Mouse (Mus musculus): ENCODE measurements at regions not wholly inside any gene's neighbourhood (a gene's known extent, or its start where the extent isn't known, plus 50 kb on each side); places are given as distances from the start of the nearest gene placed in this dataset.

DNA sequence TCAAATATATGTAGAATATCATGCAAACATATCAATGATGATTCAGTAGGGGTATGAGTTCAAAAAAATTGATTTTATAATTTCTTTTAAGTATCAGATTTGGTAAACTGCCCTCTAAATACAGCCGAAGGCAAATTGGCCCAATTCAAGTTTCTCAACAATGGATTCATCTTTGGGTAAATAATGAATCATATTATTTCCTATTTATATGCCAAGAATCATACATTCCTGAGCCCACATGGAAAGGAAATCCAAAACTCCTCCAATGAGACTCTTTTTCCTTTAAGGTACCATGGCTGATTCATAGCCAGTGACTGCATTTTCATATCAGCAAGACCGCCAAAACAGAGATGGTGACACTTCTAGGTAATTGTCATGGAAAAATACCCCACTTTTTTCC, 472.4 kb upstream of the Mpdz start:
- TF ChIP-seq CTCF (IDR thresholded peaks at IDR 0.05; ENCODE audit: low read depth, low read length) (no peak), POLR2A (IDR thresholded peaks at IDR 0.05; ENCODE audit: extremely low read depth, insufficient read depth, low read length) (no peak)
- DNase-seq (ENCODE audit: extremely low read depth, low read depth, low spot score) = no peak
- no peaks in the 10 kb centered on the region for H3K4me1 ChIP-seq (ENCODE audit: control insufficient read depth, insufficient read depth, low read length)
- no peak overlapping the region for H3K27ac ChIP-seq (replicated peaks; ENCODE audit: insufficient read depth, low read depth, low read length)
- no peak overlapping the region for H3K9ac ChIP-seq (ENCODE audit: low read depth, low read length)
- H3K36me3 ChIP-seq (ENCODE audit: control insufficient read depth, insufficient read depth, low read length) = no peaks in the 10 kb centered on the region
- H3K4me3 ChIP-seq (ENCODE audit: insufficient read depth, low read depth, low read length) = no peak overlapping the region
- WGBS = 84% methylated on average over 2 of the region's 2 CpGs
- H3K27me3 ChIP-seq (ENCODE audit: control insufficient read depth, insufficient read depth, low read length) = no peaks in the 10 kb centered on the region
- H3K79me2 ChIP-seq (ENCODE audit: control insufficient read depth, insufficient read depth, low read length) = no peaks in the 10 kb centered on the region

DNA sequence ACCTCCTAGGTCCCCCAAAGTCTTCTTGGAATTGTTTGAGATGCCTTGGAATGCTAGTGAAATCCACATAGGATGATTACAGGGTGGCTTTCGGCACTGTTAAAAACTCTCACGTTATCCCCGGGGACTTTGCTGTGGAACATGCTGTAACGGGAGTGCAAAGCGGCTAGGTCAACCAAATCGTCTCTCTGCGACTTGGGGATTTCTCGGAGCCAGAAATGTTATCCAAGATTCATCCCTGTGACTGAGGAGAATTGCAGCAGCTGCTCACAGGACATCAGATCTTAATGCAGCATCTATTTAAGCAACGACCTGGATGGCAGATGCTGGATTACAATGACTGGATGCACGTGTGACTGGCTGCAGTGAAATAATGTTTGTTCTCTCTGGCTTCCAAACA, 470.7 kb upstream of the Mpdz start:
- 73% methylated on average over 10 of the region's 10 CpGs for WGBS
- TF ChIP-seq POLR2A (IDR thresholded peaks at IDR 0.05; ENCODE audit: extremely low read depth, insufficient read depth, low read length) = no peak
- no peaks in the 10 kb centered on the region for H3K4me1 ChIP-seq (ENCODE audit: control insufficient read depth, insufficient read depth, low read length)
- no peaks in the 10 kb centered on the region for H3K36me3 ChIP-seq (ENCODE audit: control insufficient read depth, insufficient read depth, low read length)
- H3K9ac ChIP-seq (ENCODE audit: low read depth, low read length) = no peak overlapping the region
- no peak overlapping the region for H3K27ac ChIP-seq (replicated peaks; ENCODE audit: insufficient read depth, low read depth, low read length)
- H3K27me3 ChIP-seq (ENCODE audit: control insufficient read depth, insufficient read depth, low read length) = no peaks in the 10 kb centered on the region
- H3K79me2 ChIP-seq (ENCODE audit: control insufficient read depth, insufficient read depth, low read length) = no peaks in the 10 kb centered on the region
- DNase-seq (ENCODE audit: extremely low read depth, low read depth, low spot score) = no peak
- H3K4me3 ChIP-seq (ENCODE audit: insufficient read depth, low read depth, low read length) = no peak overlapping the region

- Histone ChIP-seq H3K36me3 (ENCODE audit: control insufficient read depth, insufficient read depth, low read length) (no peaks in the 10 kb centered on the region), H3K27ac (replicated peaks; ENCODE audit: insufficient read depth, low read depth, low read length) (no peak overlapping the region), H3K79me2 (ENCODE audit: control insufficient read depth, insufficient read depth, low read length) (no peaks in the 10 kb centered on the region), H3K4me3 (ENCODE audit: insufficient read depth, low read depth, low read length) (no peak overlapping the region), H3K9ac (ENCODE audit: low read depth, low read length) (no peak overlapping the region), H3K27me3 (ENCODE audit: control insufficient read depth, insufficient read depth, low read length) (no peaks in the 10 kb centered on the region), H3K4me1 (ENCODE audit: control insufficient read depth, insufficient read depth, low read length) (no peaks in the 10 kb centered on the region)
- no peak for TF ChIP-seq CTCF (IDR thresholded peaks at IDR 0.05; ENCODE audit: low read depth, low read length)
- TF ChIP-seq POLR2A (IDR thresholded peaks at IDR 0.05; ENCODE audit: extremely low read depth, insufficient read depth, low read length) = no peak
- no peak for DNase-seq (ENCODE audit: extremely low read depth, low read depth, low spot score)
- WGBS = 94% methylated on average over 1 of the region's 1 CpGs
These were observed 470.0 kb upstream of the Mpdz start for GRCm38 (mm10) chr4:81912653-81913052.

DNA sequence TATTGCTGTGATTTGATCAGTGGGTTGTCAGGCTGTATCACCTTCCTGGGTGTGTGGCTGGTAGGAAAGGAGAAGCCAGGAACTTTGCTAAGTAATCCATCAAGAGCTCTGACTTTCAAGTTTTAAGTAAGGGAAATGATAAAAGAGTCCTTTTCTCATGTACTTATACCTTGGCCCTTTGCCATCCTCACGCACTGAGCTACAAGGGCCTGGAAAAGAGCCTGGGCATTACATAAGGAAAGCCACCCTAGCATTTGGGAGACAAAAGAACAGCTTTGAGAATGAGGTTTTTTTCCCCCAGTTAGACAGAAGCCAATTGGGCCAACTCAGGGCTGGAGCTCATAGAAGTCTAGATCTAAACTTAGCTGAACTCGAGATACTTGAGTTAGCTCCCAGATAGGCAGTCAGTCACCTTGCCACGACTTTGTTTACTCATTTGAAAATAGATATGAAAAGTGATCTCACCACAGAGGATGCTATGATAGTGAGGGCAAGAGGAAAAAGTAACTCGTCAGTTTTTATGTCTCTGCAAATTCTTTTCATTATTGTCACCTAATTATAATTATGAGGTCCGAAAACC, 457.4 kb upstream of the Mpdz start:
- no peaks in the 10 kb centered on the region for H3K79me2 ChIP-seq (ENCODE audit: control insufficient read depth, insufficient read depth, low read length)
- DNase-seq (ENCODE audit: extremely low read depth, low read depth, low spot score) = no peak
- H3K36me3 ChIP-seq (ENCODE audit: control insufficient read depth, insufficient read depth, low read length) = no peaks in the 10 kb centered on the region
- no peak overlapping the region for H3K4me3 ChIP-seq (ENCODE audit: insufficient read depth, low read depth, low read length)
- no peaks in the 10 kb centered on the region for H3K4me1 ChIP-seq (ENCODE audit: control insufficient read depth, insufficient read depth, low read length)
- TF ChIP-seq CTCF (IDR thresholded peaks at IDR 0.05; ENCODE audit: low read depth, low read length) (no peak), POLR2A (IDR thresholded peaks at IDR 0.05; ENCODE audit: extremely low read depth, insufficient read depth, low read length) (no peak)
- H3K9ac ChIP-seq (ENCODE audit: low read depth, low read length) = no peak overlapping the region
- H3K27me3 ChIP-seq (ENCODE audit: control insufficient read depth, insufficient read depth, low read length) = no peaks in the 10 kb centered on the region
- no peak overlapping the region for H3K27ac ChIP-seq (replicated peaks; ENCODE audit: insufficient read depth, low read depth, low read length)
- 75% methylated on average over 5 of the region's 5 CpGs for WGBS

GRCm38 (mm10) chr4:81898661-81899060, 456.0 kb upstream of the Mpdz start:
- DNase-seq (ENCODE audit: extremely low read depth, low read depth, low spot score) = no peak

DNA sequence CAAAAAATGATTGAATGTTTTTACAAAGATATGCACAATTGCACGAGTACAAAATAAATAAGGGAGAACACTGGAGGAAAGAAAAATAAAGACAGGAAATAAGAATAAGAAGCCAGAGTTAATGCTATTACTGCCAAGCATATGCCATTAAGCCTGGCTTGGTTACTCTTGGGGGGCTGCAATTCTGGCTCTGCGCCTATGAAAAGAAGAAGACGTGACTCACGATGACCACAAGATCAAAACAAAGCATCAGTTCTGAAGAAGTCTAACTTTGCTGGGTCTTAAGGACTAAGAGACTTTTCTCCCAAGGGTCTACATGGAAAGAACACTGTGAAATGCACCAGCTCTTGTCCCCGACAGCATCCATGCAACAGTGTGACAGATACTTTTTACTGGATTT, 454.8 kb upstream of the Mpdz start:
- Histone ChIP-seq H3K36me3 (ENCODE audit: control insufficient read depth, insufficient read depth, low read length) (no peaks in the 10 kb centered on the region), H3K27ac (replicated peaks; ENCODE audit: insufficient read depth, low read depth, low read length) (no peak overlapping the region), H3K4me3 (ENCODE audit: insufficient read depth, low read depth, low read length) (no peak overlapping the region), H3K27me3 (ENCODE audit: control insufficient read depth, insufficient read depth, low read length) (no peaks in the 10 kb centered on the region), H3K79me2 (ENCODE audit: control insufficient read depth, insufficient read depth, low read length) (no peaks in the 10 kb centered on the region), H3K4me1 (ENCODE audit: control insufficient read depth, insufficient read depth, low read length) (no peaks in the 10 kb centered on the region), H3K9ac (ENCODE audit: low read depth, low read length) (no peak overlapping the region)
- no peak for DNase-seq (ENCODE audit: extremely low read depth, low read depth, low spot score)
- no peak for TF ChIP-seq POLR2A (IDR thresholded peaks at IDR 0.05; ENCODE audit: extremely low read depth, insufficient read depth, low read length)
- no peak for TF ChIP-seq CTCF (IDR thresholded peaks at IDR 0.05; ENCODE audit: low read depth, low read length)
- 85% methylated on average over 5 of the region's 5 CpGs for WGBS

More at GRCm38 (mm10) chr4:81898661-81899060, 456.0 kb upstream of the Mpdz start:
- no peak for TF ChIP-seq POLR2A (IDR thresholded peaks at IDR 0.05; ENCODE audit: extremely low read depth, insufficient read depth, low read length)
- no peak for TF ChIP-seq CTCF (IDR thresholded peaks at IDR 0.05; ENCODE audit: low read depth, low read length)
- no peak overlapping the region for H3K9ac ChIP-seq (ENCODE audit: low read depth, low read length)
- H3K4me3 ChIP-seq (ENCODE audit: insufficient read depth, low read depth, low read length) = no peak overlapping the region
- no peaks in the 10 kb centered on the region for H3K36me3 ChIP-seq (ENCODE audit: control insufficient read depth, insufficient read depth, low read length)
- no peak overlapping the region for H3K27ac ChIP-seq (replicated peaks; ENCODE audit: insufficient read depth, low read depth, low read length)
- no peaks in the 10 kb centered on the region for H3K4me1 ChIP-seq (ENCODE audit: control insufficient read depth, insufficient read depth, low read length)
- 82% methylated on average over 2 of the region's 2 CpGs for WGBS
- H3K79me2 ChIP-seq (ENCODE audit: control insufficient read depth, insufficient read depth, low read length) = no peaks in the 10 kb centered on the region
- no peaks in the 10 kb centered on the region for H3K27me3 ChIP-seq (ENCODE audit: control insufficient read depth, insufficient read depth, low read length)

Data from liver, adult 2 months (tissue).